Mouse (Mus musculus) liver, embryonic 14.5 days (tissue): ENCODE results near the gene Cdh13. TPM values are rescaled to one million over a fixed set of nuclear protein-coding genes. Genes with fewer than 3 reads are reported as not detected.

Experiments
- ATAC-seq: fragments of 200-750 bp; cut with Nextera tagmentation; 2 replicates; pipeline ENCODE4 v1.8.0; 2017; ENCODE audit warnings: moderate number of reproducible peaks, mild to moderate bottlenecking, moderate library complexity; ENCODE audit not compliant: insufficient read depth
- DNase-seq, 3 experiments: peaks; one replicate each; pipeline ENCODE4 v3.0.0-alpha.2; 2012 to 2013; ENCODE audit warnings: low read depth in 3 of 3, low spot score in 3 of 3
- H3K27ac ChIP-seq: fragments of 300-500 bp; sonication (generic); 2 replicates; pipeline ENCODE4 v1.5.1; 2014; ENCODE audit warnings: moderate library complexity, mild to moderate bottlenecking, control low read depth, inconsistent platforms
- H3K27me3 ChIP-seq: fragments of 300-500 bp; sonication (generic); 2 replicates; pipeline ENCODE4 v1.6.1; 2014; ENCODE audit warnings: mild to moderate bottlenecking, low read length, moderate library complexity; ENCODE audit not compliant: control insufficient read depth, insufficient read depth
- H3K36me3 ChIP-seq: fragments of 300-500 bp; sonication (generic); replicated peaks from 2 replicates; pipeline ENCODE4 v1.6.1; 2014; ENCODE audit warnings: low read depth; ENCODE audit not compliant: control insufficient read depth, insufficient read depth
- H3K4me1 ChIP-seq, 2 experiments: fragments of 200-500 bp in 1 of 2; fragments of 300-500 bp in 1 of 2; sonication (generic) in 1 of 2; replicated peaks; 2 replicates each; pipeline ENCODE4 v1.6.1; 2012 to 2014; ENCODE audit warnings: antibody characterized with exemption in 1 of 2, inconsistent platforms in 1 of 2, low read length in 1 of 2; ENCODE audit not compliant: control insufficient read depth in 2 of 2, insufficient read depth in 2 of 2
- H3K4me2 ChIP-seq: fragments of 300-500 bp; sonication (generic); 2 replicates; pipeline ENCODE4 v1.6.1; 2014; ENCODE audit warnings: low read depth, mild to moderate bottlenecking, control low read depth, moderate library complexity
- H3K4me3 ChIP-seq, 2 experiments: fragments of 200-500 bp in 1 of 2; fragments of 300-500 bp in 1 of 2; sonication (generic) in 1 of 2; 2 replicates each; pipeline ENCODE4 v1.5.1; 2012 to 2014; ENCODE audit warnings: low read depth in 2 of 2, low read length in 2 of 2, mild to moderate bottlenecking in 2 of 2, control low read depth in 1 of 2, inconsistent platforms in 1 of 2, moderate library complexity in 1 of 2; ENCODE audit not compliant: insufficient read depth in 1 of 2
- H3K9ac ChIP-seq: fragments of 300-500 bp; sonication (generic); replicated peaks from 2 replicates; pipeline ENCODE4 v1.6.1; 2014; ENCODE audit warnings: mild to moderate bottlenecking, control low read depth, moderate library complexity
- H3K9me3 ChIP-seq: fragments of 300-500 bp; sonication (generic); 2 replicates; pipeline ENCODE4 v1.6.1; 2016; ENCODE audit warnings: low read length, mixed read lengths; ENCODE audit not compliant: control insufficient read depth
- CTCF ChIP-seq: IDR thresholded peaks from 2 replicates; pipeline ENCODE4 v1.5.1; 2016; ENCODE audit warnings: antibody characterized with exemption, low read depth, control low read depth
- EP300 ChIP-seq: IDR thresholded peaks from 2 replicates; pipeline ENCODE4 v1.6.1; 2016; ENCODE audit warnings: antibody characterized with exemption, low read depth
- WGBS: fragments of 180-500 bp; shearing (Covaris S2); extraction: QIAGEN DNeasy Blood & Tissue Kit; methylation state at CpG from one replicate; pipeline ENCODE4 v1.1.7; 2014; ENCODE audit not compliant: insufficient replicate concordance; 5-methylcytosine and 5-hydroxymethylcytosine counted together
- polyA plus RNA-seq, 2 experiments: library from polyadenylated mRNA; depleted of rRNA in 1 of 2; stranded (reverse) in 1 of 2; unstranded in 1 of 2; fragments of >200 nt; fragmentation: Nextera tagmentation in 1 of 2; extraction: Ambion mirVana in 1 of 2; gene quantifications; 2 replicates each; pipeline versions ENCODE4 v1.2.1 to v1.2.3; 2012 to 2014

The Cdh13 gene
- polyA plus RNA-seq, 2 experiments = 0.15 to 0.43 TPM

DNA sequence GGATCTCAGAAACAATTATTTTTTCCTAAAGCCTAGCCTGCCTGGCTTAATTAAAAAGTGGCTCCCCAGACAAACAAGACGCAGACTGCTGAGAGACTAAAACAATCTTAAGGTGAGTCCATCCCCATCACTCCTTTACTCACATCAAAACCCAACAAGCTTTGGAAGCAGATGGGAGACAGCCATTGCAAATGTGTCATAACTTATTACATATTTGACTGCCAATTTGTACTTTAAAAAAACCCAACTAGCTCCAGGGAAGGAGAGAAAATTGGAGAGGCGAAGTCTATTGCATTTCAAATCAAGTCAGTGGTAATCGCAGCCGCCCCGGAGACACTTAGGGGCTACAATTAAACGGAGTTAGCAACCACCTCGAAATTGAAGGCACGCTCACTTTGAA is 801.5 kb downstream of the Cdh13 start:
- Histone ChIP-seq H3K4me1 (no peaks in the 10 kb centered on the region), H3K4me2 (no peak overlapping the region), H3K9me3 (no peaks in the 10 kb centered on the region), H3K9ac (no peak overlapping the region), H3K27ac (no peak overlapping the region), H3K4me3 (no peak overlapping the region), H3K36me3 (no peaks in the 10 kb centered on the region), H3K27me3 (no peaks in the 10 kb centered on the region)
- 66% methylated on average over 8 of the region's 8 CpGs for WGBS
- DNase-seq (no peak), ATAC-seq (no peak)
- TF ChIP-seq CTCF = no peak
- TF ChIP-seq EP300 = no peak

GRCm38 (mm10) chr8:119098261-119098660 is 814.7 kb downstream of the Cdh13 start:
- WGBS = 38% methylated on average over 6 of the region's 6 CpGs
- H3K4me1 ChIP-seq = no peaks in the 10 kb centered on the region
- no peaks in the 10 kb centered on the region for H3K36me3 ChIP-seq
- no peak for TF ChIP-seq CTCF
- TF ChIP-seq EP300 = no peak
- H3K4me2 ChIP-seq = no peak overlapping the region
- no peak overlapping the region for H3K4me3 ChIP-seq
- no peak overlapping the region for H3K27ac ChIP-seq
- ATAC-seq (no peak), DNase-seq (no peak)
- H3K27me3 ChIP-seq = no peaks in the 10 kb centered on the region
- H3K9me3 ChIP-seq = no peaks in the 10 kb centered on the region
- no peak overlapping the region for H3K9ac ChIP-seq

DNA sequence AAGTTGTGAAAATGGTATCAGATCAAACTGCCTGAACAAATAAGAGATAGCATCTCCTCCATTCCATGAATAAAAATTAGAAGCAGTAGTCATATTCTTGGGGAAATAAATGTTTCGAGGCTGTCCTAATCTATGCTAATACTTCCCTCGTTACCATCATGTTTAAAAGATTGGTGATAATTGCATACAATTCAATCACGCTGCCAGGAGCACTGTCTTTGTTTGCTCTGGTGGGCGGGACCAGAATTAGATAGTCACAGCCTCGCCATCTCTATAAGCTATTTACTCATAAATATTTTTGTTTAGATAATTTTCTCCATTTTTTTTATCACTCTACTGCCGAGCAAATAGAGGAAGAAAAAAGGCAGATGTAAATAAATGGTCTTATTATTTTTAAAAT is 819.3 kb downstream of the Cdh13 start:
- H3K4me3 ChIP-seq = no peak overlapping the region
- TF ChIP-seq CTCF = no peak
- H3K36me3 ChIP-seq = no peaks in the 10 kb centered on the region
- H3K4me2 ChIP-seq = no peak overlapping the region
- no peak for ATAC-seq
- H3K4me1 ChIP-seq = no peaks in the 10 kb centered on the region
- 51% methylated on average over 6 of the region's 6 CpGs for WGBS
- no peak for DNase-seq
- H3K9me3 ChIP-seq = no peaks in the 10 kb centered on the region
- H3K9ac ChIP-seq = no peak overlapping the region
- no peak overlapping the region for H3K27ac ChIP-seq
- H3K27me3 ChIP-seq = no peaks in the 10 kb centered on the region

GRCm38 (mm10) chr8:119109655-119110054 is 826.1 kb downstream of the Cdh13 start:
- H3K27ac ChIP-seq = no peak overlapping the region
- no peaks in the 10 kb centered on the region for H3K36me3 ChIP-seq
- H3K9me3 ChIP-seq = no peaks in the 10 kb centered on the region
- WGBS = 55% methylated on average over 7 of the region's 7 CpGs
- DNase-seq = no peak
- no peak for TF ChIP-seq CTCF
- TF ChIP-seq EP300 = no peak
- ATAC-seq = no peak
- no peak overlapping the region for H3K4me3 ChIP-seq
- no peaks in the 10 kb centered on the region for H3K27me3 ChIP-seq
- H3K9ac ChIP-seq = no peak overlapping the region
- no peak overlapping the region for H3K4me2 ChIP-seq
- no peaks in the 10 kb centered on the region for H3K4me1 ChIP-seq

DNA sequence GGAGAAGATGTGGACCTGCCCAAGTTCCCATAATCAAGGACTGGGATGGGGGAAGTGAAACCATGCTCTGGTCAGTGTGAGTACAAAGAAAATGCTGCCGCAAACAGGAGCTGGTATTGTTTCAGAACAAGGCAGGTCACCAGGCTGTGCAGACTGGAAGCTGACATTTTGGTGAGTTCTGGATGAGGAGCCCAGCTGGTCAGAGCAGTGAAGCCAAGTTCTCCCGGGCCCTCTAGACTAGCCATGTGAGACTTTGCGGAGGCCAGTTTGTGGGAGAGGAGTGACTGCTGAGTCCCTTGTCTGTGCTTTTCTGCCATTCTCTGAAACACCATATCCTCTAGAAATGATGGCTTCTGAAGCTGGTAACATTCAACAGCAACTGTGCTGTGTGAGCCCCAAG is 829.3 kb downstream of the Cdh13 start:
- 77% methylated on average over 3 of the region's 3 CpGs for WGBS
- no peaks in the 10 kb centered on the region for H3K9me3 ChIP-seq
- H3K27me3 ChIP-seq = no peaks in the 10 kb centered on the region
- no peak overlapping the region for H3K4me2 ChIP-seq
- ATAC-seq (no peak), DNase-seq (no peak)
- H3K27ac ChIP-seq = no peak overlapping the region
- no peaks in the 10 kb centered on the region for H3K36me3 ChIP-seq
- H3K9ac ChIP-seq = no peak overlapping the region
- H3K4me3 ChIP-seq = no peak overlapping the region
- TF ChIP-seq CTCF (no peak), EP300 (no peak)
- H3K4me1 ChIP-seq = no peaks in the 10 kb centered on the region

DNA sequence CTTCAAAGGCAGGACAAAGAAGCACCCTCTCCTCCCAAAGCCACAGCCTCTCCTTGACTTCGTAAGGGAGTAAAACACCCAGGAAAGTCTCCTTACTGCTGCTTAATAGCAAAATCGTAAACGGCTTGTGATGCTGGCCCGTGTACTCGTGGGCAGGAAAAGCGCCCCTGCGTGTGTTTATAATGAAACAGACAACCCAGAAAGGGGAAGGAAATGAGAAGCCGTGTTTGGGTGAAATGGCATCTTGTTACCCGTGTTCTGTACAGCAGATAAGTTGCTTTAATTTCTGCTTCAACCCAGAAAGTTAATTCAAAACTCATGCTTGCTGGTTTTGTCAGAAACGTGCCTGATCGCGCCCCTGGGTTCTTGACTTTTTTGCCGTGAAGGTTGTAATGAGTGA is 837.7 kb downstream of the Cdh13 start:
- WGBS = 36% methylated on average over 13 of the region's 13 CpGs
- no peak overlapping the region for H3K4me2 ChIP-seq
- no peak overlapping the region for H3K4me3 ChIP-seq
- DNase-seq (no peak), ATAC-seq (no peak)
- H3K27ac ChIP-seq = no peak overlapping the region
- H3K4me1 ChIP-seq = no peaks in the 10 kb centered on the region
- H3K9ac ChIP-seq = no peak overlapping the region
- no peaks in the 10 kb centered on the region; the same call in 1 of the 2 replicates for H3K9me3 ChIP-seq
- no peaks in the 10 kb centered on the region for H3K27me3 ChIP-seq
- no peaks in the 10 kb centered on the region for H3K36me3 ChIP-seq
- TF ChIP-seq CTCF (no peak), EP300 (no peak)
